Mouse (Mus musculus) urinary bladder, postnatal 25 days (tissue): ENCODE measurements around the gene C1qtnf5.

Experiments
- DNase-seq: peaks from one replicate; pipeline ENCODE4 v3.0.0; 2022; ENCODE audit warnings: low spot score

The C1qtnf5 gene

GRCm38 (mm10) chr9:44107110-44107509, at the start of gene C1qtnf5:
TSS of gene C1qtnf5 (plus strand) at chr9:44107245.
- peak; percentile 73 for DNase-seq

GRCm38 (mm10) chr9:44058606-44059005, 48.4 kb upstream of the C1qtnf5 start:
- no peak for DNase-seq

GRCm38 (mm10) chr9:44065177-44065576, 41.9 kb upstream of the C1qtnf5 start:
- no peak for DNase-seq

- DNase-seq = peak; percentile 100
Measured at GRCm38 (mm10) chr9:44066785-44067225, 40.2 kb upstream of the C1qtnf5 start, which contains the start of gene Usp2. TSS of gene Usp2 (plus strand) at chr9:44067021.

GRCm38 (mm10) chr9:44067241-44067959, 39.6 kb upstream of the C1qtnf5 start:
- DNase-seq = no peak

- DNase-seq = no peak
Measured at GRCm38 (mm10) chr9:44067960-44068330, 39.1 kb upstream of the C1qtnf5 start.

GRCm38 (mm10) chr9:44069252-44069651, 37.8 kb upstream of the C1qtnf5 start:
- DNase-seq = no peak

- DNase-seq = no peak
Measured at GRCm38 (mm10) chr9:44070113-44070843, 36.8 kb upstream of the C1qtnf5 start.

- DNase-seq = no peak
Measured at GRCm38 (mm10) chr9:44070844-44071231, 36.2 kb upstream of the C1qtnf5 start.

GRCm38 (mm10) chr9:44071914-44072598, 35.0 kb upstream of the C1qtnf5 start:
- no peak for DNase-seq

GRCm38 (mm10) chr9:44072599-44072915, 34.5 kb upstream of the C1qtnf5 start:
- no peak for DNase-seq

GRCm38 (mm10) chr9:44073115-44073514, 33.9 kb upstream of the C1qtnf5 start:
- no peak for DNase-seq

- no peak for DNase-seq
Measured at GRCm38 (mm10) chr9:44074395-44075275, 32.4 kb upstream of the C1qtnf5 start.

- DNase-seq = no peak
Measured at GRCm38 (mm10) chr9:44075276-44075995, 31.6 kb upstream of the C1qtnf5 start.

- no peak for DNase-seq
Measured at GRCm38 (mm10) chr9:44075996-44076763, 30.9 kb upstream of the C1qtnf5 start.

- DNase-seq = peak; percentile 62
Measured at GRCm38 (mm10) chr9:44076764-44077120, 30.3 kb upstream of the C1qtnf5 start.

GRCm38 (mm10) chr9:44077266-44077910, 29.7 kb upstream of the C1qtnf5 start:
- no peak for DNase-seq

GRCm38 (mm10) chr9:44078136-44078797, 28.8 kb upstream of the C1qtnf5 start:
- DNase-seq = no peak

GRCm38 (mm10) chr9:44078955-44079756, 27.9 kb upstream of the C1qtnf5 start:
- DNase-seq = peak; percentile 69
